In the genomic region with DNA sequence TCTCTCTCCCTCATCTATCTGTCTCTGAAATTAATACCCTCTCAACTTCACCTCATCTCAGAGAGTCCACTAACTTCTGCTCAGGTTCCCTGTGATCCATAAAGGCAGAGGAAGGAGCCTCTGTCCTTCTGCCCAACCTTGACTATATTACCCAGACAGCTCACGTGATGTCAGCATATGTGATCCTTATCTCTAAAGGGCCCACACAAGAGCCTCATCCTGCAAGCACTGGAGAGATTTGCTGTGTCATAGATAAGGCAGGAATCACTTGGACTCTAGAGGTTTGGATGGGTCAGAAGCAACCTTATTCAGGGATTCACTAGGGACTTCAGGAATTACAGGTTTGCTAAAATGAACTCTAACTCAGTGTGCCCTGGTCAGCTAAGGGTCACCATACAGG, we compare ENCODE assay signal across 33 mouse cellular contexts.
"Had no signal": no experiment of that assay in that cellular context is flagged by ENCODE, and none has a peak within 500 bp of the region (broad histone marks: within the 10 kb centered on the region; RNA-seq: fewer than 3 reads in every experiment).

No protein-coding gene starts in this region.

- H3K4me3 ChIP-seq: heart, embryonic 10.5 days; heart, embryonic 12.5 days; heart, embryonic 13.5 days; heart, embryonic 15.5 days; hindbrain, embryonic 10.5 days; hindbrain, embryonic 12.5 days; hindbrain, embryonic 13.5 days; hindbrain, embryonic 15.5 days; kidney, embryonic 15.5 days; layer of hippocampus, adult 2 months; left cerebral cortex, adult 2 months had no signal

- ATAC-seq: hindbrain, embryonic 16.5 days; hindbrain, postnatal 0 days; inflammation-experienced regulatory T-cells, adult 6 months had no signal

- H3K9me3 ChIP-seq: heart, embryonic 10.5 days; heart, embryonic 12.5 days; heart, embryonic 13.5 days; heart, embryonic 15.5 days; hindbrain, embryonic 10.5 days; hindbrain, embryonic 12.5 days; hindbrain, embryonic 13.5 days; hindbrain, embryonic 15.5 days; kidney, embryonic 15.5 days had no signal

- H3K9ac ChIP-seq: heart, embryonic 12.5 days; heart, embryonic 13.5 days; heart, embryonic 15.5 days; hindbrain, embryonic 12.5 days; hindbrain, embryonic 13.5 days; hindbrain, embryonic 14.5 days; hindbrain, embryonic 15.5 days; kidney, embryonic 15.5 days had no signal

- H3K36me3 ChIP-seq: heart, embryonic 10.5 days; heart, embryonic 12.5 days; heart, embryonic 13.5 days; heart, embryonic 15.5 days; hindbrain, embryonic 10.5 days; hindbrain, embryonic 12.5 days; hindbrain, embryonic 13.5 days; hindbrain, embryonic 15.5 days; kidney, embryonic 15.5 days had no signal

- H3K4me2 ChIP-seq: heart, embryonic 11.5 days; heart, embryonic 12.5 days; heart, embryonic 13.5 days; heart, embryonic 15.5 days; hindbrain, embryonic 12.5 days; hindbrain, embryonic 13.5 days; hindbrain, embryonic 14.5 days; hindbrain, embryonic 15.5 days; kidney, embryonic 15.5 days had no signal

- H3K27ac ChIP-seq: heart, embryonic 10.5 days; heart, embryonic 13.5 days; heart, embryonic 15.5 days; hindbrain, embryonic 10.5 days; hindbrain, embryonic 12.5 days; hindbrain, embryonic 13.5 days; hindbrain, embryonic 14.5 days; hindbrain, embryonic 15.5 days; hindbrain, postnatal 0 days; kidney, embryonic 15.5 days; kidney, postnatal 0 days; layer of hippocampus, adult 2 months; left cerebral cortex, adult 2 months had no signal

- H3K27me3 ChIP-seq: heart, embryonic 12.5 days; heart, embryonic 13.5 days; heart, embryonic 15.5 days; hindbrain, embryonic 12.5 days; hindbrain, embryonic 13.5 days; hindbrain, embryonic 15.5 days; kidney, embryonic 15.5 days had no signal

- H3K4me1 ChIP-seq: heart, embryonic 10.5 days; heart, embryonic 12.5 days; heart, embryonic 13.5 days; heart, embryonic 15.5 days; hindbrain, embryonic 10.5 days; hindbrain, embryonic 12.5 days; hindbrain, embryonic 13.5 days; hindbrain, embryonic 15.5 days; kidney, embryonic 15.5 days had no signal

- DNase-seq: heart, postnatal 10 days; heart, postnatal 14 days; heart, postnatal 36 days; heart, postnatal 4 days; kidney, adult 11 months; kidney, adult 18-20 months; kidney, adult 2 months; kidney, adult 8-10 months; kidney, adult 9 months; kidney, postnatal 10 days; kidney, postnatal 14 days; kidney, postnatal 25 days; kidney, postnatal 36 days; kidney, postnatal 4 days; layer of hippocampus, adult 9-11 months; layer of hippocampus, postnatal 36 days had no signal
